Mouse (Mus musculus) ES-E14 (cell line): Measurements from ENCODE around the gene Lad1.

Experiments used
- CHD2 ChIP-seq: IDR thresholded peaks from 2 replicates; pipeline ENCODE4 v1.6.1; 2014; ENCODE audit warnings: mild to moderate bottlenecking, low read depth, low read length, inconsistent platforms
- HCFC1 ChIP-seq: IDR thresholded peaks from 2 replicates; pipeline ENCODE4 v1.6.1; 2012; ENCODE audit warnings: low read length, inconsistent platforms, borderline replicate concordance; ENCODE audit not compliant: insufficient read depth
- MAFK ChIP-seq: IDR thresholded peaks from 2 replicates; pipeline ENCODE4 v1.6.1; 2014; ENCODE audit warnings: mild to moderate bottlenecking, low read depth, low read length, inconsistent platforms; ENCODE audit not compliant: insufficient read depth
- ZC3H11A ChIP-seq: IDR thresholded peaks from 2 replicates; pipeline ENCODE4 v1.6.1; 2012; ENCODE audit warnings: low read depth, mild to moderate bottlenecking, inconsistent platforms, low read length, borderline replicate concordance
- ZNF384 ChIP-seq: IDR thresholded peaks from 2 replicates; pipeline ENCODE4 v1.6.1; 2012; ENCODE audit warnings: low read depth, low read length, inconsistent platforms

- TF ChIP-seq CHD2 (no peak), HCFC1 (no peak), ZC3H11A (no peak), ZNF384 (no peak), MAFK (no peak)
These were observed 18.0 kb upstream of the Lad1 start for GRCm38 (mm10) chr1:135800192-135800950.
